Mouse (Mus musculus): ENCODE results near the gene Tssk2. TPM values are rescaled to one million over a fixed set of nuclear protein-coding genes. Genes with fewer than 3 reads are reported as not detected.

Tssk2 gene
- polyA plus RNA-seq, 1 experiment from 2014 or later = not detected

- WGBS = 27% methylated on average over 4 of the region's 4 CpGs
- no peak overlapping the region for H3K4me3 ChIP-seq
- ATAC-seq (ENCODE audit: insufficient number of reproducible peaks, low FRiP score) = no peak
- no peaks in the 10 kb centered on the region for H3K9me3 ChIP-seq (replicated peaks)
- peaks cover 20% of the 10 kb centered on the region for H3K36me3 ChIP-seq
- no peaks in the 10 kb centered on the region for H3K27me3 ChIP-seq (replicated peaks)
- H3K9ac ChIP-seq = no peak overlapping the region
- 0 out of 2 replicates have a peak overlapping the region, but pooled peaks have one; percentile 0 for H3K4me2 ChIP-seq
- H3K4me1 ChIP-seq (replicated peaks) = peaks cover 60% of the 10 kb centered on the region
- peak overlapping the region; percentile 75 for H3K27ac ChIP-seq (ENCODE audit: poor library complexity, severe bottlenecking)
Observed at GRCm38 (mm10) chr16:17875174-17875573, 23.3 kb upstream of the Tssk2 start.

GRCm38 (mm10) chr16:17876096-17876495, 22.3 kb upstream of the Tssk2 start:
- H3K4me2 ChIP-seq = no peak overlapping the region
- peaks cover 16% of the 10 kb centered on the region for H3K36me3 ChIP-seq
- 86% methylated on average over 1 of the region's 1 CpGs for WGBS
- no peaks in the 10 kb centered on the region for H3K9me3 ChIP-seq (replicated peaks)
- H3K4me1 ChIP-seq (replicated peaks) = peaks cover 58% of the 10 kb centered on the region
- H3K9ac ChIP-seq = no peak overlapping the region
- no peaks in the 10 kb centered on the region for H3K27me3 ChIP-seq (replicated peaks)
- H3K4me3 ChIP-seq = no peak overlapping the region
- ATAC-seq (ENCODE audit: insufficient number of reproducible peaks, low FRiP score) = no peak
- no peak overlapping the region for H3K27ac ChIP-seq (ENCODE audit: poor library complexity, severe bottlenecking)

- H3K27me3 ChIP-seq (replicated peaks) = no peaks in the 10 kb centered on the region
- peaks cover 45% of the 10 kb centered on the region for H3K4me1 ChIP-seq (replicated peaks)
- peaks cover 7% of the 10 kb centered on the region; the same call in 1 of the 2 replicates for H3K36me3 ChIP-seq
- no peaks in the 10 kb centered on the region for H3K9me3 ChIP-seq (replicated peaks)
- 84% methylated on average over 4 of the region's 4 CpGs for WGBS
- ATAC-seq (ENCODE audit: insufficient number of reproducible peaks, low FRiP score) = no peak
- no peak overlapping the region for H3K4me2 ChIP-seq
- no peak overlapping the region for H3K4me3 ChIP-seq
- H3K27ac ChIP-seq (ENCODE audit: poor library complexity, severe bottlenecking) = no peak overlapping the region
- H3K9ac ChIP-seq = no peak overlapping the region
Observed at GRCm38 (mm10) chr16:17879571-17879970, 18.9 kb upstream of the Tssk2 start.

- H3K27ac ChIP-seq (ENCODE audit: poor library complexity, severe bottlenecking) = no peak overlapping the region
- no peak overlapping the region for H3K4me3 ChIP-seq
- H3K4me1 ChIP-seq (replicated peaks) = peaks cover 34% of the 10 kb centered on the region
- H3K27me3 ChIP-seq (replicated peaks) = no peaks in the 10 kb centered on the region
- H3K4me2 ChIP-seq = no peak overlapping the region
- ATAC-seq (ENCODE audit: insufficient number of reproducible peaks, low FRiP score) = no peak
- H3K9ac ChIP-seq = no peak overlapping the region
- no peaks in the 10 kb centered on the region for H3K9me3 ChIP-seq (replicated peaks)
- peaks cover 8% of the 10 kb centered on the region; the same call in 1 of the 2 replicates for H3K36me3 ChIP-seq
Observed at GRCm38 (mm10) chr16:17882196-17882595, 16.2 kb upstream of the Tssk2 start.

- H3K36me3 ChIP-seq = 0 out of 2 replicates have a peak, but pooled peaks cover 4% of the 10 kb centered on the region
- no peak overlapping the region for H3K4me3 ChIP-seq
- peaks cover 28% of the 10 kb centered on the region for H3K4me1 ChIP-seq (replicated peaks)
- H3K27ac ChIP-seq (ENCODE audit: poor library complexity, severe bottlenecking) = no peak overlapping the region
- no peak for ATAC-seq (ENCODE audit: insufficient number of reproducible peaks, low FRiP score)
- 54% methylated on average over 6 of the region's 6 CpGs for WGBS
- H3K4me2 ChIP-seq = no peak overlapping the region
- no peaks in the 10 kb centered on the region for H3K27me3 ChIP-seq (replicated peaks)
- H3K9me3 ChIP-seq (replicated peaks) = no peaks in the 10 kb centered on the region
- no peak overlapping the region for H3K9ac ChIP-seq
Observed at GRCm38 (mm10) chr16:17884116-17884515, 14.3 kb upstream of the Tssk2 start.

GRCm38 (mm10) chr16:17889689-17890341, 8.6 kb upstream of the Tssk2 start:
- Histone ChIP-seq H3K4me1 (replicated peaks) (peaks cover 20% of the 10 kb centered on the region), H3K27ac (ENCODE audit: poor library complexity, severe bottlenecking) (no peak overlapping the region), H3K27me3 (replicated peaks) (no peaks in the 10 kb centered on the region), H3K9me3 (replicated peaks) (no peaks in the 10 kb centered on the region), H3K4me3 (peak overlapping the region; percentile 67), H3K4me2 (peak overlapping the region; percentile 77), H3K9ac (no peak overlapping the region), H3K36me3 (peaks cover 9% of the 10 kb centered on the region)
- 78% methylated on average over 6 of the region's 6 CpGs for WGBS
- no peak for ATAC-seq (ENCODE audit: insufficient number of reproducible peaks, low FRiP score)

GRCm38 (mm10) chr16:17890342-17890727, 8.1 kb upstream of the Tssk2 start:
- Histone ChIP-seq H3K4me2 (peak overlapping the region; percentile 77), H3K4me1 (replicated peaks) (peaks cover 20% of the 10 kb centered on the region), H3K27me3 (replicated peaks) (no peaks in the 10 kb centered on the region), H3K9me3 (replicated peaks) (no peaks in the 10 kb centered on the region), H3K9ac (peak overlapping the region; percentile 94), H3K36me3 (peaks cover 5% of the 10 kb centered on the region), H3K4me3 (peak overlapping the region; percentile 67), H3K27ac (ENCODE audit: poor library complexity, severe bottlenecking) (no peak overlapping the region)
- 47% methylated on average over 2 of the region's 2 CpGs for WGBS
- ATAC-seq (ENCODE audit: insufficient number of reproducible peaks, low FRiP score) = no peak

GRCm38 (mm10) chr16:17890917-17891566, 7.4 kb upstream of the Tssk2 start:
- peaks cover 20% of the 10 kb centered on the region for H3K4me1 ChIP-seq (replicated peaks)
- peak overlapping the region; percentile 67 for H3K4me3 ChIP-seq
- peak overlapping the region; percentile 77 for H3K4me2 ChIP-seq
- H3K9ac ChIP-seq = peak overlapping the region; percentile 94
- peaks cover 5% of the 10 kb centered on the region for H3K36me3 ChIP-seq
- H3K27me3 ChIP-seq (replicated peaks) = no peaks in the 10 kb centered on the region
- H3K27ac ChIP-seq (ENCODE audit: poor library complexity, severe bottlenecking) = peak overlapping the region; percentile 94
- ATAC-seq (ENCODE audit: insufficient number of reproducible peaks, low FRiP score) = peak; percentile 78
- WGBS = under 1% methylated on average over 44 of the region's 44 CpGs
- H3K9me3 ChIP-seq (replicated peaks) = no peaks in the 10 kb centered on the region

GRCm38 (mm10) chr16:17891567-17891959, 6.9 kb upstream of the Tssk2 start, which contains the start of gene Gm20518:
Gene Gm20518 (minus strand): TSS chr16:17891671.
- H3K4me1 ChIP-seq (replicated peaks) = peaks cover 20% of the 10 kb centered on the region
- H3K4me2 ChIP-seq = peak within 1 kb of the TSS; percentile 77
- WGBS = under 1% methylated on average over 38 of the region's 38 CpGs
- H3K27me3 ChIP-seq (replicated peaks) = no peaks in the 10 kb centered on the region
- H3K27ac ChIP-seq (ENCODE audit: poor library complexity, severe bottlenecking) = peak within 1 kb of the TSS; percentile 94
- H3K9ac ChIP-seq = peak within 1 kb of the TSS; percentile 94
- H3K9me3 ChIP-seq (replicated peaks) = no peaks in the 10 kb centered on the region
- peaks cover 5% of the 10 kb centered on the region for H3K36me3 ChIP-seq
- peak; percentile 99 for ATAC-seq (ENCODE audit: insufficient number of reproducible peaks, low FRiP score)
- peak within 1 kb of the TSS; percentile 67 for H3K4me3 ChIP-seq

GRCm38 (mm10) chr16:17892606-17893005, 5.8 kb upstream of the Tssk2 start:
- H3K27me3 ChIP-seq (replicated peaks) = no peaks in the 10 kb centered on the region
- no peak for ATAC-seq (ENCODE audit: insufficient number of reproducible peaks, low FRiP score)
- H3K27ac ChIP-seq (ENCODE audit: poor library complexity, severe bottlenecking) = no peak overlapping the region

GRCm38 (mm10) chr16:17893923-17894322, 4.5 kb upstream of the Tssk2 start, which contains the start of gene Tssk1:
Gene Tssk1 (plus strand): TSS chr16:17894223.
- Histone ChIP-seq H3K27me3 (replicated peaks) (no peaks in the 10 kb centered on the region), H3K4me1 (replicated peaks) (peaks cover 20% of the 10 kb centered on the region), H3K36me3 (peaks cover 13% of the 10 kb centered on the region), H3K4me3 (no peak within 1 kb of the TSS), H3K4me2 (no peak within 1 kb of the TSS), H3K9me3 (replicated peaks) (no peaks in the 10 kb centered on the region), H3K9ac (no peak within 1 kb of the TSS), H3K27ac (ENCODE audit: poor library complexity, severe bottlenecking) (no peak within 1 kb of the TSS)
- ATAC-seq (ENCODE audit: insufficient number of reproducible peaks, low FRiP score) = no peak
- 69% methylated on average over 2 of the region's 2 CpGs for WGBS

More at GRCm38 (mm10) chr16:17892606-17893005, 5.8 kb upstream of the Tssk2 start:
- Histone ChIP-seq H3K4me1 (replicated peaks) (peaks cover 20% of the 10 kb centered on the region), H3K9me3 (replicated peaks) (no peaks in the 10 kb centered on the region), H3K4me3 (no peak overlapping the region), H3K36me3 (peaks cover 5% of the 10 kb centered on the region), H3K9ac (no peak overlapping the region), H3K4me2 (no peak overlapping the region)
- 50% methylated on average over 3 of the region's 3 CpGs for WGBS
